Mouse (Mus musculus) hindbrain, embryonic 14.5 days (tissue): ENCODE measurements around the gene Tmem202. TPM values are rescaled to one million over a fixed set of nuclear protein-coding genes. Genes with fewer than 3 reads are reported as not detected.

Experiments used
- ATAC-seq: fragments of 200-750 bp; cut with Nextera tagmentation; 2 replicates; pipeline ENCODE4 v1.8.0; 2017; ENCODE audit warnings: moderate number of reproducible peaks, mild to moderate bottlenecking, moderate TSS enrichment, moderate library complexity; ENCODE audit not compliant: low FRiP score
- DNase-seq: peaks from one replicate; pipeline ENCODE4 v3.0.0-alpha.2; 2015; ENCODE audit warnings: low spot score
- H3K27ac ChIP-seq: fragments of 300-500 bp; sonication (generic); 2 replicates; pipeline ENCODE4 v1.5.1; 2014; ENCODE audit warnings: mild to moderate bottlenecking, moderate library complexity
- H3K27me3 ChIP-seq: fragments of 300-500 bp; sonication (generic); 2 replicates; pipeline ENCODE4 v1.6.1; 2014; ENCODE audit warnings: mild to moderate bottlenecking, low read length, mixed read lengths; ENCODE audit not compliant: control insufficient read depth, insufficient read depth
- H3K36me3 ChIP-seq: fragments of 300-500 bp; sonication (generic); replicated peaks from 2 replicates; pipeline ENCODE4 v1.6.1; 2014; ENCODE audit not compliant: control insufficient read depth, insufficient read depth
- H3K4me1 ChIP-seq: fragments of 300-500 bp; sonication (generic); replicated peaks from 2 replicates; pipeline ENCODE4 v1.6.1; 2014; ENCODE audit warnings: antibody characterized with exemption, low read length, mixed read lengths; ENCODE audit not compliant: control insufficient read depth, insufficient read depth
- H3K4me2 ChIP-seq: fragments of 300-500 bp; sonication (generic); replicated peaks from 2 replicates; pipeline ENCODE4 v1.6.1; 2014; ENCODE audit warnings: mild to moderate bottlenecking, moderate library complexity
- H3K4me3 ChIP-seq: fragments of 300-500 bp; sonication (generic); replicated peaks from 2 replicates; pipeline ENCODE4 v1.5.1; 2014; ENCODE audit warnings: mild to moderate bottlenecking, low read length
- H3K9ac ChIP-seq: fragments of 300-500 bp; sonication (generic); 2 replicates; pipeline ENCODE4 v1.6.1; 2014
- H3K9me3 ChIP-seq: fragments of 300-500 bp; sonication (generic); 2 replicates; pipeline ENCODE4 v1.6.1; 2016; ENCODE audit warnings: low read length; ENCODE audit not compliant: control insufficient read depth
- WGBS: fragments of 180-500 bp; shearing (Covaris S2); extraction: QIAGEN DNeasy Blood & Tissue Kit; methylation state at CpG from one replicate; pipeline ENCODE4 v1.1.7; 2014; 5-methylcytosine and 5-hydroxymethylcytosine counted together
- polyA plus RNA-seq: library from polyadenylated mRNA; unstranded; fragments of >200 nt; fragmentation: Nextera tagmentation; extraction: Ambion mirVana; gene quantifications from 2 replicates; pipeline ENCODE4 v1.2.1, GENCODE M21; 2014

Tmem202 gene
- polyA plus RNA-seq, 1 experiment from 2014 or later: 0.96 TPM

DNA sequence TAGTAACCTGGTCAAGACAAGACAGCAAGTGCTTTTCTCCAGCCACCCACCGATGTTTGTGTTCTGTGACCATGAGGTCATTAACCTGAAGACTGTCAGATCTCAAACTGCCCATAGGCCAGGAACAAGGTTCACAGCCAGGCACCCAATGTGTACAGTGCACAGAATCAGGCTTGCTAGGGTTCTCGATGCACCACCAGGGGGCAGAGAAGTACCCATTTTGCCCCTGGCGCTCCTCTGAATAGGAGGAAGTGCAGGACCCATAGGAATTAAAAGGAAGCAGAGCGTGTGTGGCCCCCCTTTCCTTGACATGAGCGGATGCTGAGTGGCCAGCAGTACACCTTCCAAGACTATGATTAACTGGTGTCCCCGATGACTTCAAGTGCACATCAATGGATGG lies 27.5 kb upstream of the Tmem202 start:
- Histone ChIP-seq H3K27ac (no peak overlapping the region), H3K36me3 (peaks cover 31% of the 10 kb centered on the region), H3K27me3 (no peaks in the 10 kb centered on the region), H3K4me2 (no peak overlapping the region), H3K9ac (no peak overlapping the region), H3K4me1 (no peaks in the 10 kb centered on the region), H3K9me3 (no peaks in the 10 kb centered on the region), H3K4me3 (no peak overlapping the region)
- DNase-seq (peak; percentile 67), ATAC-seq (no peak)
- 36% methylated on average over 6 of the region's 6 CpGs for WGBS

DNA sequence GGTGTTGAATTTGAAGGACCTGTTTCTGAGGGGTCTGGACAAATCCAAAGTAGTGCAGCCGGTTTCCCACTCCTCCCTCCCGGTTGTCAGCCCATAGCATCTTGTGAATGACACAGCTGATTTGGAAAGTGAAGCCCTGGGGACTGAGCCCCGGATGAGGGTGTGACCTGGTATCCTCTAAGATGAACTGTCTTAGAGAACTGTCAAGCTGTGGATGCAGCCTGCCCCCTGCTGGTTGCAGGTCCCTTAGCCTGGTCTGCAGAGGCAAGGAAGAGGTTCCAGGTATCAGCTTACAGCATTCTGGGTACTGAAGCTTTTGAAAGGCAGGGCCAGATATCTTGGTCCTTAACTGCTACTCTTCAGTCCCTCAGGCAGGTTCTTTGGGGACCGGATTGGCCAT lies 26.0 kb upstream of the Tmem202 start:
- 24% methylated on average over 4 of the region's 4 CpGs for WGBS
- H3K9me3 ChIP-seq: no peaks in the 10 kb centered on the region
- peaks cover 46% of the 10 kb centered on the region for H3K36me3 ChIP-seq
- no peaks in the 10 kb centered on the region for H3K27me3 ChIP-seq
- no peak overlapping the region for H3K4me2 ChIP-seq
- H3K4me1 ChIP-seq: no peaks in the 10 kb centered on the region
- ATAC-seq: no peak
- peak; percentile 69 for DNase-seq
- H3K9ac ChIP-seq: no peak overlapping the region
- H3K27ac ChIP-seq: no peak overlapping the region
- no peak overlapping the region for H3K4me3 ChIP-seq

DNA sequence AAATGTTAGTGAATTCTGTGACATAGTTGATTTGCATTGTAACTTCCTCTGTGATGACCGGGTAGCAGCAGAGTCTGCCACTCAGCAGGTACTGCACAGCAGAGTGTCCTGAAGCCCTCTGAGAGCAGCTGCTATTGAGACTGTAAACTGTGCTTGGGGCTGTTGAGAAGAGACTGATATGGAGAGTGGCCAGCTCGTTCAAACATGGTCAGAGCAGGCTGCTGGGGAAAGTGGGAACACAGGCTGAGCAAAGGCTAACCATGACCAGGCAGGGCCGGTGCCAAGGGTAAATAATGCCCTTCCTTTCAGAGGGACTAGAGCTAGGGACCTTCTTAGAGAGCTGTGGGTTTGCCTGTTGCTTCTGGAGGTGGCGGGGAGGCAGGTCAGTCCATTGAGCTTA lies 14.1 kb upstream of the Tmem202 start:
- DNase-seq (no peak), ATAC-seq (no peak)
- Histone ChIP-seq H3K4me1 (no peaks in the 10 kb centered on the region), H3K4me3 (no peak overlapping the region), H3K27ac (no peak overlapping the region), H3K9me3 (no peaks in the 10 kb centered on the region), H3K9ac (no peak overlapping the region), H3K4me2 (no peak overlapping the region), H3K27me3 (no peaks in the 10 kb centered on the region), H3K36me3 (peaks cover 42% of the 10 kb centered on the region)
- WGBS: 93% methylated on average over 4 of the region's 4 CpGs

DNA sequence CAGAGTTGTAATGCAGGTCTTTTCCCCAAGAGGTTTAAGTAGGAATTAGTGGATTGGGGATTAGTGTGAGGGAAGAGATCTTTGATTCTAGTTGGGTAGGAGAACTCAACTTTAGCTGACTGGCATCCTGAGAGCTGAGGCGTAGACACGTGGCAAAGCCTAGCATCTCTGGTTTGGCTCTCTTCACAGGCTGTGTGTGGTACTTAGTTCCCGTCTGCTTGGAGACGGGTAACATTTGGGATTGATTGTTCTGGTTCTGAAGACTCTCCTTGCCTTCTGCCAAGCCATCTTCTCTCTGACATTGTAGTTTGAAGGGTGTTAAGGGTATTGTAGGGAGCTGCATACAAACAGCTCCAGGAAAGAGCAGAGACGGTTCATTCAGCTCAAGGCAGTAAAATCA lies 13.0 kb upstream of the Tmem202 start:
- Histone ChIP-seq H3K9me3 (no peaks in the 10 kb centered on the region), H3K27ac (no peak overlapping the region), H3K27me3 (no peaks in the 10 kb centered on the region), H3K36me3 (peaks cover 31% of the 10 kb centered on the region), H3K9ac (no peak overlapping the region), H3K4me1 (no peaks in the 10 kb centered on the region), H3K4me2 (no peak overlapping the region), H3K4me3 (no peak overlapping the region)
- DNase-seq (no peak), ATAC-seq (no peak)
- WGBS: 85% methylated on average over 5 of the region's 5 CpGs

DNA sequence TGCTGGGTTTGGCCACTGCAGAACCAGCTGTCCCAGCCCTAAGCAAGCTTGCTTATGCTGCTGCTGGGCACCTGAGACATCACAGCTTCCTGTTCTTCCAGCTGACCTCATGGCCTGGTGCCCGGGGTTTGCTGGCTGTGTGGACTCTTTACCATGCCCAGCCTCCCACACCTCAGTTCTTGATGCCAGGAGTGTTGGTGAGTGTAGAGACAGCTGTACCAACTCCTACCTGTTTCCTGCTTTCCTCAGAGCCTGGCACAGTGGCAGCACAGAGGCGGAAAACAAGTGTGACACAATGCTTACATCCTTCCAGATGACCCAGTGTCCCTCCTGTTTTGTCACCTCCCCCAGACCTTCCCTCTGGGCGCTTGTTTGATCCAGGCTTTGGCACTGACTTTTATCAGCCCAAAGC lies 12.0 kb upstream of the Tmem202 start:
- Histone ChIP-seq H3K4me3 (no peak overlapping the region), H3K4me2 (no peak overlapping the region), H3K27me3 (no peaks in the 10 kb centered on the region), H3K36me3 (peaks cover 21% of the 10 kb centered on the region), H3K27ac (no peak overlapping the region), H3K4me1 (no peaks in the 10 kb centered on the region), H3K9me3 (no peaks in the 10 kb centered on the region), H3K9ac (no peak overlapping the region)
- DNase-seq (no peak), ATAC-seq (no peak)
- 89% methylated on average over 3 of the region's 3 CpGs for WGBS

DNA sequence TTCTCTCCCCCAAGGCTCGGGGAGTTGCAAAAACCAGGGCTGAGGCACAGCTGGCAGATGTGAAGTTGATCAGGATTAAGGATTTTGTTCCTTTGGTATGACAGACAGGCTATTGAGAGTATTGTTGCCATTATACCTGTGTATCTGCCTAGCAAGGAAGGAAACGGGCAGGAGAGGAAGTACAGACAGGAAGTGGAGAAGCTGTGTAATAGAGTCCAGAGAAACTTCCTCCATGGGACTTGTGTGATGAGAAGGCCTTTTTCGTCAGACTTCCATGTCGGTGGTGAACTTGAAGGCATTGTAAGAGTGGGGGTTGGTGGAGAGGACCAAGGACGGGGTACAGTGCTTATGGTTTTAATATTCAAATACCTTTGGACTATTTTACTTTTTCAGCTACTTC lies 11.4 kb upstream of the Tmem202 start:
- no peaks in the 10 kb centered on the region for H3K4me1 ChIP-seq
- no peak overlapping the region for H3K27ac ChIP-seq
- H3K4me3 ChIP-seq: no peak overlapping the region
- no peaks in the 10 kb centered on the region for H3K9me3 ChIP-seq
- DNase-seq (no peak), ATAC-seq (no peak)
- H3K27me3 ChIP-seq: no peaks in the 10 kb centered on the region
- H3K4me2 ChIP-seq: no peak overlapping the region
- no peak overlapping the region for H3K9ac ChIP-seq
- WGBS: 85% methylated on average over 5 of the region's 5 CpGs
- peaks cover 17% of the 10 kb centered on the region for H3K36me3 ChIP-seq

DNA sequence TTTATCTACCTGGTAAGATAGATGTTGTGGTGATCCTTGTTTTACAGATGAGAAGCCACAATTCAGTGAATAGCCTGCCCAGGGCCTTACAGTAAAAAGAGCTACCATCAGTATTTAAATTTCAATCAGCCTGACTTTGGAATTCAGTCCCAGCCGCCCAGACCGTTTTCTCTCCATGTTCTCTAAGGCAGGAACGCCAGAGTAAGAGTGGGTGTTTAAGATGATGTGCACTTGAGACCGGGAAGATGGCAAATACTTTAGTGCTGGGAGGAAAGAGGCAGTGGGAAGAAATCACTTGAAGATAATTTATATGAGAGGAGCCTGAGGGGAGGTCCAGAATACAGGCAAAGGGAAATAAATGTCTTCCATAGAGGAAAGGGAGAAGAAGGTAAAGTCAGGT lies 10.4 kb upstream of the Tmem202 start:
- Histone ChIP-seq H3K4me3 (no peak overlapping the region), H3K36me3 (peaks cover 11% of the 10 kb centered on the region), H3K9ac (no peak overlapping the region), H3K4me2 (no peak overlapping the region), H3K27me3 (no peaks in the 10 kb centered on the region), H3K4me1 (no peaks in the 10 kb centered on the region), H3K27ac (no peak overlapping the region), H3K9me3 (no peaks in the 10 kb centered on the region)
- DNase-seq (no peak), ATAC-seq (no peak)
- WGBS: 90% methylated on average over 4 of the region's 4 CpGs

DNA sequence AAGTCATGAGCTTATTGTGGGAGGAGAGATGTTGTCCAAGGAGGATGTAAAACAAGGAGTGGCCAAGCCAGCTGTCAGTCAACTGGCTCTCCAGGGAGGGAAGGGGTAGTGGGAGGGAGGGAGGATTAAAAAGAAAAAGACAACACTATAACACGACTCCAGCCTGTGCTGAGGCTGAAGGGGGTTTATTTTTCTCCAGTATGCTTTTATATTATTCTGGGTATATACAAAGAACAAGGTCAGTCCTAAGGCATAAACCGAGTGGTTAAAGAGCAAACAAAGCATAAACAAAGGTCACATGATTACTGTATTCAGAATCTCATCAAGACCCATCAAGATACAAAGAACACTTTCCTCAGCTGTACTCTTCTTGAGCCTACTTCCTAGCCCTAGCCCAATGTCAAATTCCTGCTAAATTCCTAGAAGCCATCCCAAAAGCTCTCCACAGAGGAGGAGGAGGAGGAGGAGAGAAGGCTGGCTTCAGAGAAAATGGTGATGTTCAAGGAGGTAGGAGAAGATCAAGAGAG lies 9.4 kb upstream of the Tmem202 start:
- no peak for ATAC-seq
- no peak for DNase-seq
- H3K9me3 ChIP-seq: no peaks in the 10 kb centered on the region
- peaks cover 1% of the 10 kb centered on the region; the same call in 1 of the 2 replicates for H3K36me3 ChIP-seq
- no peak overlapping the region for H3K4me3 ChIP-seq
- no peaks in the 10 kb centered on the region for H3K4me1 ChIP-seq
- H3K9ac ChIP-seq: no peak overlapping the region
- H3K4me2 ChIP-seq: no peak overlapping the region
- no peak overlapping the region for H3K27ac ChIP-seq
- 59% methylated on average over 2 of the region's 2 CpGs for WGBS
- H3K27me3 ChIP-seq: no peaks in the 10 kb centered on the region

DNA sequence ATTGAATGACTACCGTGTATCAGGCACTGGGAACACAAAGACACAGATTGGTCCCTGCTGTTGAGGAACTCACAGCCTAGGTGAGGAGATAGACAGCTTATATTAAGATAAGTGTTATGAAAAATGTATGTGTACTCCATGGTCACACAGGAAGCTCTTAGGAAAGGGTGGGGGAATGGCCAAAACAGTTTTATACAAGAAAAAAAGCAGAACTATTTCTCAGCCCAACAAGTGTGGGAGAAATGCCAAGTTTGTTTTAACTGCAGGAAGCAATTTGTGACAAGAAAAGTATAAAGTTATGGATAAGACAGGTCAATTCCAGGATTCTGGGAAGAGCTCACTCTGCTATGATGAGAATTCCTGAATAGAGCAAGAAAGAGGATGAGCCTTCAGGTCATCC lies 8.2 kb upstream of the Tmem202 start:
- no peak overlapping the region for H3K27ac ChIP-seq
- 93% methylated on average over 1 of the region's 1 CpGs for WGBS

DNA sequence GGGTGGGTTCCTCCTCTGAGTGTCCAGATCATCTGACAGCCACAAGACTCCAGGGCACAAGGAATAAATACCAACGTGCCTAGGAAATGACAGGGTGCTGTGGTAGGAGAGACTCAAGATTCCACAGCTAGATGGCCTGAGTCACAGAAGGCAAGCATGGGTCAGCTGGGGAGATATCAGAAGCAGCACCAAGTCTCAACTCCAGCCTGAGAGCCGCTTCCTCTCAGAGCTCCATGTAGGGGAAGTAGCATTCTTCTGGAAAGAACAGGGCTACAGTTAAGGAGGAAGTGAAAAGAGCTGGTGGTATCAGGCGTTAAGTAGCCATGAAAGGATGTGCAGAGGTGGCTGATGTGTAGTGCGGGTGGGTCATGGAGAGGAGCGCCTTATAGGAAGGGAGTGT lies 5.1 kb upstream of the Tmem202 start:
- 84% methylated on average over 5 of the region's 5 CpGs for WGBS
- no peak overlapping the region for H3K4me3 ChIP-seq
- peaks cover 21% of the 10 kb centered on the region for H3K4me1 ChIP-seq
- DNase-seq (no peak), ATAC-seq (no peak)
- H3K27ac ChIP-seq: no peak overlapping the region
- H3K27me3 ChIP-seq: no peaks in the 10 kb centered on the region
- no peak overlapping the region for H3K4me2 ChIP-seq
- no peaks in the 10 kb centered on the region; the same call in 1 of the 2 replicates for H3K36me3 ChIP-seq
- no peaks in the 10 kb centered on the region for H3K9me3 ChIP-seq
- H3K9ac ChIP-seq: no peak overlapping the region

More for the DNA sequence above, 8.2 kb upstream of the Tmem202 start:
- no peaks in the 10 kb centered on the region for H3K9me3 ChIP-seq
- no peaks in the 10 kb centered on the region; the same call in 1 of the 2 replicates for H3K36me3 ChIP-seq
- no peak overlapping the region for H3K9ac ChIP-seq
- no peak overlapping the region for H3K4me3 ChIP-seq
- H3K4me1 ChIP-seq: peaks cover 1% of the 10 kb centered on the region; the same call in 1 of the 2 replicates
- no peaks in the 10 kb centered on the region for H3K27me3 ChIP-seq
- ATAC-seq (no peak), DNase-seq (no peak)
- no peak overlapping the region for H3K4me2 ChIP-seq
